Mouse (Mus musculus): Measurements from ENCODE around the gene Scgb2b20.
"Not testable (repeated sequence)": the region's sequence is repeated elsewhere in the genome, so short reads cannot be mapped to it uniquely, and the experiment has no call there.

The Scgb2b20 gene

DNA sequence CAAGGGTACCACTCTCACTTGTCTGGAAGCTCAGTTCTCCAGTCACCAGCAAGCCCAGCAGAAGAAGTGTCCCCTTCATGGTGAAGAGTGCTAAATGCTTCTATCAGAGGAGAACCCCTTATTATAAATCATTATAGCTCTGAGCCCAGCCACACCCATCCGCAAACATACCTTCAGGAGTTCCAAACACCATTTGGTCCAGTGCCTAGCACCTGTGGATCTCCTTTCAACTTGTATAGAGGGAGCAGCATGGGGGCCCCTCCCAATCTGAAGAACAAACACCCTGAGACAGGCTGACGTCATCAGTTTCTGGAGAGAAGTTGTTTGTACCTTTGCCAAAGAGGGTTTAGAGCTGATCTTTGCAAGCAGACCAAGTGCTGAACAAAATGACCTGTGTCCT lies at the start of gene Scgb2b20:
Gene Scgb2b20 (minus strand): TSS at position 101 of the 400 bp plus-strand sequence.
- not testable (repeated sequence) for DNase-seq (ENCODE audit: low read depth, low spot score)

DNA sequence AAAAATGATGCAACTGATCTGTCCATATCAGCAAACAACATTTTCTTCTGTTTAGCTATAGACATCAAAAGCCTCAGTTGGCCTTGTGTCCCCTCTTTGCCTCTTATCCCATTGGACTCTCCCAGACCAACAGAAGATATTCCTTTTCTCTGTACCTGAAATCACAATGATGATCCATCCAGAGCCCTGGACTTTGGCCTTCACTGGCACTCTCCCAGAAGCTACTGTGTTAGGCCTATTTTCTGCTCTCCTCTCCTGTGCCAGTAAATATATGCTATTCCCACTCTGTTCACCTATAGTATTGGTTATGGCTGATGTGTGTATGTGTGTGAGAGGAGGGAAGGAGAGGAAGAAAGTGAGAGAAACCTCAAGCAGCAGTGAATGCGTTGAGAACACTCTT lies 43.6 kb upstream of the Scgb2b20 start:
- not testable (repeated sequence) for DNase-seq (ENCODE audit: low read depth, low spot score)

DNA sequence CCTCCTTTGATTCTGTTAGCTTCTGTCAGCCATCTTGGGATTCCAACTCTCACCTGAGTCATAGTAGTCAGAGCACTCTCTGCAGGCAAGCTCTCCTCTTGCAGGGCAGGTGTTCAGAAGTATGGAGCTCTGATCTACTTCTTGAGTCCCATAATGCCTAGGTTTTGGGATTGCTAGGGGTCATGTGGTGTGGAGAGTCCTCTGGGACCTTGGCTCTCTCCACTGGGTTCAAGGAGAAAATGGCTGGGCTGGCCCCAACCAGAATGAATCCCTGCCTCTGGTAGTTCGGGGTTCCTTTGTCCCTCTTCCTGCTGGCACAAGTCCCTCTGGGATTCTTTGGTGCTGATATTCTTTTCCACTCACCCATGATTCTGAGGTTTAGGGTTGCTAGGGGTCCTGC lies 35.5 kb upstream of the Scgb2b20 start:
- DNase-seq (ENCODE audit: low read depth, low spot score) = no peak

DNA sequence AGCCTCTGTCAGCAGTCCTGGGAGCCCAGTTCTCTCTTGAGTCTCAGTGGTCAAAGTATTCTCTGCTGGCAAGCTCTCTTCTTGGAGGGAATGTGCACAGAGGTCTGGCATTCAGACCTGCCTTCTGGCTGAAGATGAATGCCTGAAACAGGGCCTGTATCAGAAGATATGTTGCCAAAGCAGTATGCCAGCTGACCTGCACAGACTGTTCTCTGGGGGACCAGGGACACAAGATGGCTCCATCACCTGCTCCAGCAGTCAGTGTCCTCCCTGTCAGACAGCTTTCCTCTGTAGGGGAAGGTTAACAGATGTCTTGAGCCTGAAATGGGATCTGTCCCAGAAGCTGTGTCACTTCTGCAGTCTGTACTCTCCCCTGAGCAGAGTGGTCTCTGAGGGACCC lies 33.6 kb upstream of the Scgb2b20 start:
- not testable (repeated sequence) for DNase-seq (ENCODE audit: low read depth, low spot score)

DNA sequence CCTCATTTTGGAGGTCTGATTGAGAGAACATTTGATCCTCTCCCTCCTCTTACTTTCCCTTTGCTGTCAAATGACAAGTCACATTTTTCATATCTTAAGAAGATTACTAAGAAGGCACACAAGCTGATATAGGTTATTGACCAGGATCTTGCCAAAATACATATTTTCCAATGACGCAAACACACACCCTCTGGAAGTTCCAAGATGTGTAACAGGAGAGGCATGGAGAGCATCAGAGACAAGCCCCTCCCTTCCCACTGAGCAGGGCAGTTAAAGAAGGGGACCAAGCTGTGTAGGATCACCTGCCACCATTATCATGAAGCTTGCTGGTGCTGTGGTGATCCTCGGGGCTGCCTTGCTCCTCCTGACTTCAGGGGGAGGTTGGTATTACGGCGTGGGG lies 6.8 kb upstream of the Scgb2b20 start, which contains the start of gene Scgb1b20:
Gene Scgb1b20 (plus strand): TSS at position 301 of the 400 bp plus-strand sequence.
- DNase-seq (ENCODE audit: low read depth, low spot score) = not testable (repeated sequence)

Data from R1 (cell line).